In genomic region chr7:132330179-132330578, GRCm38 (mm10) we compare ENCODE assay signal across 28 mouse cellular contexts.
"Had no signal": no experiment of that assay in that cellular context is flagged by ENCODE, and none has a peak within 500 bp of the region (broad histone marks: within the 10 kb centered on the region; RNA-seq: fewer than 3 reads in every experiment).

No protein-coding gene starts in this region.

- H3K27me3 ChIP-seq: embryonic facial prominence, embryonic 12.5 days; embryonic facial prominence, embryonic 13.5 days; embryonic facial prominence, embryonic 15.5 days; forebrain, embryonic 12.5 days had no signal

- ATAC-seq: forebrain, embryonic 13.5 days; forebrain, embryonic 14.5 days; forebrain, embryonic 15.5 days; forebrain, embryonic 16.5 days; forebrain, postnatal 0 days had no signal

- H3K9ac ChIP-seq: embryonic facial prominence, embryonic 12.5 days; embryonic facial prominence, embryonic 13.5 days; embryonic facial prominence, embryonic 15.5 days; forebrain, embryonic 12.5 days; forebrain, embryonic 13.5 days; forebrain, embryonic 15.5 days; forebrain, postnatal 0 days had no signal

- H3K4me2 ChIP-seq: embryonic facial prominence, embryonic 12.5 days; embryonic facial prominence, embryonic 13.5 days; embryonic facial prominence, embryonic 15.5 days; forebrain, embryonic 12.5 days; forebrain, embryonic 13.5 days; forebrain, embryonic 15.5 days had no signal

- DNase-seq: cerebellum, adult 8-10 months; cerebellum, adult 9-10 months; cerebellum, adult 9-11 months; cerebellum, postnatal 10 days; cerebellum, postnatal 14 days; cerebellum, postnatal 25 days; cerebellum, postnatal 36 days; embryo, embryonic 11 days; forebrain, postnatal 0 days; gastrocnemius, adult 2 months; gastrocnemius, postnatal 10 days; gastrocnemius, postnatal 14 days; gastrocnemius, postnatal 25 days; gastrocnemius, postnatal 36 days; heart, adult 11 months; heart, adult 18-20 months; heart, adult 2 months had no signal

- H3K36me3 ChIP-seq: embryonic facial prominence, embryonic 10.5 days; embryonic facial prominence, embryonic 12.5 days; embryonic facial prominence, embryonic 13.5 days; embryonic facial prominence, embryonic 15.5 days; forebrain, embryonic 10.5 days; forebrain, embryonic 12.5 days; forebrain, embryonic 15.5 days had no signal

- H3K9me3 ChIP-seq: embryonic facial prominence, embryonic 10.5 days; embryonic facial prominence, embryonic 12.5 days; embryonic facial prominence, embryonic 13.5 days; embryonic facial prominence, embryonic 15.5 days; forebrain, embryonic 10.5 days; forebrain, embryonic 12.5 days; forebrain, embryonic 13.5 days; forebrain, embryonic 15.5 days had no signal

- H3K4me3 ChIP-seq: embryonic facial prominence, embryonic 10.5 days; embryonic facial prominence, embryonic 12.5 days; embryonic facial prominence, embryonic 13.5 days; embryonic facial prominence, embryonic 15.5 days; erythroblast, embryonic 14.5 days; forebrain, embryonic 10.5 days; forebrain, embryonic 12.5 days; forebrain, embryonic 13.5 days; forebrain, embryonic 15.5 days; gastrocnemius, adult 2 months; heart, adult 2 months had no signal

- H3K27ac ChIP-seq: embryonic facial prominence, embryonic 12.5 days; embryonic facial prominence, embryonic 13.5 days; embryonic facial prominence, embryonic 15.5 days; forebrain, embryonic 10.5 days; forebrain, embryonic 12.5 days; forebrain, embryonic 13.5 days; forebrain, embryonic 15.5 days; gastrocnemius, adult 2 months; heart, adult 2 months had no signal
